Mouse (Mus musculus) hindbrain, embryonic 14.5 days (tissue): ENCODE results near the gene Lclat1. TPM values are rescaled to one million over a fixed set of nuclear protein-coding genes. Genes with fewer than 3 reads are reported as not detected.

Experiments used
- ATAC-seq: fragments of 200-750 bp; cut with Nextera tagmentation; 2 replicates; pipeline ENCODE4 v1.8.0; 2017; ENCODE audit warnings: moderate number of reproducible peaks, mild to moderate bottlenecking, moderate TSS enrichment, moderate library complexity; ENCODE audit not compliant: low FRiP score
- DNase-seq: peaks from one replicate; pipeline ENCODE4 v3.0.0-alpha.2; 2015; ENCODE audit warnings: low spot score
- H3K27ac ChIP-seq: fragments of 300-500 bp; sonication (generic); 2 replicates; pipeline ENCODE4 v1.5.1; 2014; ENCODE audit warnings: mild to moderate bottlenecking, moderate library complexity
- H3K27me3 ChIP-seq: fragments of 300-500 bp; sonication (generic); 2 replicates; pipeline ENCODE4 v1.6.1; 2014; ENCODE audit warnings: mild to moderate bottlenecking, low read length, mixed read lengths; ENCODE audit not compliant: control insufficient read depth, insufficient read depth
- H3K36me3 ChIP-seq: fragments of 300-500 bp; sonication (generic); replicated peaks from 2 replicates; pipeline ENCODE4 v1.6.1; 2014; ENCODE audit not compliant: control insufficient read depth, insufficient read depth
- H3K4me1 ChIP-seq: fragments of 300-500 bp; sonication (generic); replicated peaks from 2 replicates; pipeline ENCODE4 v1.6.1; 2014; ENCODE audit warnings: antibody characterized with exemption, low read length, mixed read lengths; ENCODE audit not compliant: control insufficient read depth, insufficient read depth
- H3K4me2 ChIP-seq: fragments of 300-500 bp; sonication (generic); replicated peaks from 2 replicates; pipeline ENCODE4 v1.6.1; 2014; ENCODE audit warnings: mild to moderate bottlenecking, moderate library complexity
- H3K4me3 ChIP-seq: fragments of 300-500 bp; sonication (generic); replicated peaks from 2 replicates; pipeline ENCODE4 v1.5.1; 2014; ENCODE audit warnings: mild to moderate bottlenecking, low read length
- H3K9ac ChIP-seq: fragments of 300-500 bp; sonication (generic); 2 replicates; pipeline ENCODE4 v1.6.1; 2014
- H3K9me3 ChIP-seq: fragments of 300-500 bp; sonication (generic); 2 replicates; pipeline ENCODE4 v1.6.1; 2016; ENCODE audit warnings: low read length; ENCODE audit not compliant: control insufficient read depth
- WGBS: fragments of 180-500 bp; shearing (Covaris S2); extraction: QIAGEN DNeasy Blood & Tissue Kit; methylation state at CpG from one replicate; pipeline ENCODE4 v1.1.7; 2014; 5-methylcytosine and 5-hydroxymethylcytosine counted together
- polyA plus RNA-seq: library from polyadenylated mRNA; unstranded; fragments of >200 nt; fragmentation: Nextera tagmentation; extraction: Ambion mirVana; gene quantifications from 2 replicates; pipeline ENCODE4 v1.2.1, GENCODE M21; 2014

Gene Lclat1
- polyA plus RNA-seq, 1 experiment from 2014 or later: 21.2 TPM

GRCm38 (mm10) chr17:73102538-73102937, 5.2 kb upstream of the Lclat1 start:
- ATAC-seq: no peak
- 88% methylated on average over 4 of the region's 4 CpGs for WGBS

GRCm38 (mm10) chr17:73108170-73108887, 544 bp downstream of the Lclat1 start:
- 6% methylated on average over 35 of the region's 35 CpGs for WGBS
- ATAC-seq: peak; percentile 59
- H3K36me3 ChIP-seq: no peaks in the 10 kb centered on the region
- peak overlapping the region; percentile 87 for H3K4me3 ChIP-seq
- H3K27me3 ChIP-seq: no peaks in the 10 kb centered on the region
- no peaks in the 10 kb centered on the region for H3K9me3 ChIP-seq
- no peak for DNase-seq
- peak overlapping the region; percentile 77 for H3K4me2 ChIP-seq
- peak overlapping the region; percentile 58 for H3K27ac ChIP-seq
- H3K9ac ChIP-seq: peak overlapping the region; percentile 93
- H3K4me1 ChIP-seq: peaks cover 10% of the 10 kb centered on the region

More at GRCm38 (mm10) chr17:73102538-73102937, 5.2 kb upstream of the Lclat1 start:
- Histone ChIP-seq H3K27me3 (no peaks in the 10 kb centered on the region), H3K27ac (no peak overlapping the region), H3K4me3 (no peak overlapping the region), H3K4me1 (0 out of 2 replicates have a peak, but pooled peaks cover 3% of the 10 kb centered on the region), H3K4me2 (no peak overlapping the region), H3K36me3 (no peaks in the 10 kb centered on the region), H3K9me3 (no peaks in the 10 kb centered on the region), H3K9ac (no peak overlapping the region)
- no peak for DNase-seq

GRCm38 (mm10) chr17:73108888-73109259, 1.1 kb downstream of the Lclat1 start:
- Histone ChIP-seq H3K36me3 (no peaks in the 10 kb centered on the region), H3K27me3 (no peaks in the 10 kb centered on the region), H3K4me3 (peak overlapping the region; percentile 87), H3K27ac (no peak overlapping the region), H3K9me3 (no peaks in the 10 kb centered on the region), H3K4me2 (peak overlapping the region; percentile 77), H3K9ac (peak overlapping the region; percentile 93), H3K4me1 (peaks cover 10% of the 10 kb centered on the region)
- ATAC-seq (no peak), DNase-seq (no peak)
- 83% methylated on average over 7 of the region's 7 CpGs for WGBS

- no peak overlapping the region for H3K4me2 ChIP-seq
- no peaks in the 10 kb centered on the region for H3K9me3 ChIP-seq
- H3K36me3 ChIP-seq: no peaks in the 10 kb centered on the region
- no peak overlapping the region for H3K27ac ChIP-seq
- DNase-seq (no peak), ATAC-seq (no peak)
- peaks cover 9% of the 10 kb centered on the region for H3K4me1 ChIP-seq
- 74% methylated on average over 7 of the region's 7 CpGs for WGBS
- H3K27me3 ChIP-seq: no peaks in the 10 kb centered on the region
- H3K9ac ChIP-seq: no peak overlapping the region
- H3K4me3 ChIP-seq: no peak overlapping the region
Observed at GRCm38 (mm10) chr17:73112128-73112527, 4.3 kb downstream of the Lclat1 start.

- Histone ChIP-seq H3K27ac (no peak overlapping the region), H3K4me3 (no peak overlapping the region), H3K9ac (no peak overlapping the region), H3K4me2 (no peak overlapping the region), H3K36me3 (no peaks in the 10 kb centered on the region), H3K27me3 (no peaks in the 10 kb centered on the region), H3K4me1 (peaks cover 8% of the 10 kb centered on the region), H3K9me3 (no peaks in the 10 kb centered on the region)
- WGBS: 18% methylated on average over 6 of the region's 6 CpGs
- ATAC-seq: no peak
- no peak for DNase-seq
Observed at GRCm38 (mm10) chr17:73112601-73113000, 4.8 kb downstream of the Lclat1 start.

GRCm38 (mm10) chr17:73113230-73113629, 5.4 kb downstream of the Lclat1 start:
- ATAC-seq (no peak), DNase-seq (no peak)
- 98% methylated on average over 4 of the region's 4 CpGs for WGBS
- no peaks in the 10 kb centered on the region for H3K9me3 ChIP-seq
- no peak overlapping the region for H3K4me3 ChIP-seq
- no peak overlapping the region for H3K9ac ChIP-seq
- no peak overlapping the region for H3K4me2 ChIP-seq
- no peak overlapping the region for H3K27ac ChIP-seq
- H3K27me3 ChIP-seq: no peaks in the 10 kb centered on the region
- H3K4me1 ChIP-seq: peaks cover 8% of the 10 kb centered on the region
- no peaks in the 10 kb centered on the region for H3K36me3 ChIP-seq

- ATAC-seq: no peak
- DNase-seq: no peak
- Histone ChIP-seq H3K9ac (no peak overlapping the region), H3K4me2 (no peak overlapping the region), H3K4me3 (no peak overlapping the region), H3K4me1 (no peaks in the 10 kb centered on the region), H3K27me3 (no peaks in the 10 kb centered on the region), H3K27ac (no peak overlapping the region), H3K36me3 (no peaks in the 10 kb centered on the region), H3K9me3 (no peaks in the 10 kb centered on the region)
- 94% methylated on average over 3 of the region's 3 CpGs for WGBS
Observed at GRCm38 (mm10) chr17:73118134-73118533, 10.3 kb downstream of the Lclat1 start.

- Histone ChIP-seq H3K4me1 (no peaks in the 10 kb centered on the region), H3K9me3 (no peaks in the 10 kb centered on the region), H3K4me3 (no peak overlapping the region), H3K9ac (no peak overlapping the region), H3K36me3 (no peaks in the 10 kb centered on the region), H3K4me2 (no peak overlapping the region), H3K27me3 (no peaks in the 10 kb centered on the region), H3K27ac (no peak overlapping the region)
- no peak for DNase-seq
- no peak for ATAC-seq
- 84% methylated on average over 4 of the region's 4 CpGs for WGBS
Observed at GRCm38 (mm10) chr17:73118702-73119101, 10.9 kb downstream of the Lclat1 start.

- H3K9ac ChIP-seq: no peak overlapping the region
- H3K4me2 ChIP-seq: no peak overlapping the region
- WGBS: 92% methylated on average over 6 of the region's 6 CpGs
- no peaks in the 10 kb centered on the region for H3K27me3 ChIP-seq
- DNase-seq (no peak), ATAC-seq (no peak)
- H3K4me3 ChIP-seq: no peak overlapping the region
- H3K4me1 ChIP-seq: no peaks in the 10 kb centered on the region
- H3K27ac ChIP-seq: no peak overlapping the region
- no peaks in the 10 kb centered on the region for H3K9me3 ChIP-seq
- no peaks in the 10 kb centered on the region for H3K36me3 ChIP-seq
Observed at GRCm38 (mm10) chr17:73119150-73119549, 11.4 kb downstream of the Lclat1 start.

GRCm38 (mm10) chr17:73120545-73120944, 12.8 kb downstream of the Lclat1 start:
- Histone ChIP-seq H3K9me3 (no peaks in the 10 kb centered on the region), H3K4me2 (no peak overlapping the region), H3K9ac (no peak overlapping the region), H3K27me3 (no peaks in the 10 kb centered on the region), H3K4me1 (no peaks in the 10 kb centered on the region), H3K4me3 (no peak overlapping the region), H3K27ac (no peak overlapping the region), H3K36me3 (no peaks in the 10 kb centered on the region)
- DNase-seq (no peak), ATAC-seq (no peak)
- 82% methylated on average over 5 of the region's 5 CpGs for WGBS
